Mouse (Mus musculus): ENCODE measurements at regions not wholly inside any gene's neighbourhood (a gene's known extent, or its start where the extent isn't known, plus 50 kb on each side); places are given as distances from the start of the nearest gene placed in this dataset.

DNA sequence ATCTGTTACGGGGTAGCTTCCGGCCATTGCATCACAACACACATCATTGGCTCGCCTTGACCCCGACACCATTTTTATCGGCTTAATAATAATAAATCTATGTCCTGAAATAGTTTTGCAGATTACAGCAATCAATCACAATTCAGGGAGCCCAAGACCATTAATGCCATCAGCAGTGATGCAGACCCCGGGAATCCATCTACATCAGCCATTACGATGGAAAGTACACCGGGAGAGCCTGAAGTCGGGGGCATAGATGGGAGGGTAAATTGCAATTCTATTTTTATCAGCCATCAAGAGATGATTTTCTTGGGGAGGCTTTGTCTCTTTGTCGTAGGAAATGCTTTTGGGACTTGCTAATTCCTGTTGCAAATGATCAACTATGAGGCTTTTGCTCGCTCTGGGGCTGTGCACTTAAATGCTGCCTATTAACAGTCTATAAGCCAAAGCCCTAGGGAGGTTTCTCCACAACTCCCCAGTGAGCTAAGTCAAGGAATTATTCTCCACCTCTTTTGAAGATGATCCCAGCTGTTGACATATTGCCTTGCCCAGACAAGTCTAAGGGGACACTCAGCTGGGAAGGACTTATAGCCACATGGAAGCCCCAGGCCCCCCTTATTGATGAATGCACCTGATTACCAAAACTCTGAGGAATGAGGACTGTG is 173.4 kb downstream of the Pik3r1 start:
- no peaks in the 10 kb centered on the region for H3K79me2 ChIP-seq (replicated peaks; ENCODE audit: control insufficient read depth, extremely low read depth, insufficient read depth, poor library complexity, severe bottlenecking)
- no peak overlapping the region for H3K9ac ChIP-seq (ENCODE audit: insufficient read depth, low read depth)
- no peak for TF ChIP-seq MEF2A (IDR thresholded peaks at IDR 0.05; ENCODE audit: borderline replicate concordance, low read depth, low read length)
- TF ChIP-seq USF2 (conservative IDR thresholded peaks at IDR 0.05; ENCODE audit: low read depth, low read length), result no peak
- no peak for TF ChIP-seq JUN (IDR thresholded peaks at IDR 0.05; ENCODE audit: insufficient read depth, low read depth, low read length)
- TF ChIP-seq CHD2 (IDR thresholded peaks at IDR 0.05; ENCODE audit: low read length), result no peak
- no peak for TF ChIP-seq ZMIZ1 (IDR thresholded peaks at IDR 0.05; ENCODE audit: low read depth, low read length)
- TF ChIP-seq ETS1 (conservative IDR thresholded peaks at IDR 0.05; ENCODE audit: low read depth, low read length), result no peak
- TF ChIP-seq MYC (IDR thresholded peaks at IDR 0.05; ENCODE audit: low read depth, low read length), result no peak
- no peak for TF ChIP-seq ZNF384 (IDR thresholded peaks at IDR 0.05; ENCODE audit: low read depth, low read length)
- no peak for TF ChIP-seq CTCF (conservative IDR thresholded peaks at IDR 0.05 in 1 of 2, IDR thresholded peaks at IDR 0.05 in 1 of 2; ENCODE audit: low read depth in 2 of 2, low read length in 2 of 2)
- no peak for TF ChIP-seq SIN3A (IDR thresholded peaks at IDR 0.05; ENCODE audit: low read length)
- TF ChIP-seq NRF1 (IDR thresholded peaks at IDR 0.05; ENCODE audit: low read depth, low read length), result no peak
- TF ChIP-seq EP300 (IDR thresholded peaks at IDR 0.05; ENCODE audit: low read length), result no peak
- no peak for TF ChIP-seq ELF1 (IDR thresholded peaks at IDR 0.05; ENCODE audit: low read depth, low read length)
- no peak for TF ChIP-seq BHLHE40 (IDR thresholded peaks at IDR 0.05; ENCODE audit: low read depth, low read length)
- TF ChIP-seq MAFK (IDR thresholded peaks at IDR 0.05; ENCODE audit: insufficient replicate concordance, low read length), result no peak
- TF ChIP-seq KAT2A (IDR thresholded peaks at IDR 0.05; ENCODE audit: insufficient replicate concordance, low read length), result no peak
- no peak for TF ChIP-seq USF1 (IDR thresholded peaks at IDR 0.05; ENCODE audit: low read depth, low read length)
- no peak for TF ChIP-seq RAD21 (IDR thresholded peaks at IDR 0.05; ENCODE audit: low read depth, low read length)
- TF ChIP-seq RCOR1 (conservative IDR thresholded peaks at IDR 0.05; ENCODE audit: low read depth, low read length), result no peak
- TF ChIP-seq NELFE (IDR thresholded peaks at IDR 0.05; ENCODE audit: low read depth, low read length), result no peak
- H3K9me3 ChIP-seq (replicated peaks; ENCODE audit: low read length), result no peaks in the 10 kb centered on the region
- no peak overlapping the region for H3K4me2 ChIP-seq (ENCODE audit: insufficient read depth, low read depth, poor library complexity, severe bottlenecking)
- H3K4me3 ChIP-seq (replicated peaks in 1 of 3; ENCODE audit: low read depth in 2 of 3, low read length in 2 of 3, poor library complexity in 1 of 3), result no peak overlapping the region
- dilution Hi-C loops (cut with MboI; ENCODE audit: extremely low pct_ligation_motif_present, extremely low pct_unique_long_range_greater_than_20kb, low sequenced_read_pairs), result no loop called here
- H3K4me1 ChIP-seq (ENCODE audit: control insufficient read depth in 1 of 2, insufficient read depth in 2 of 2), result peaks cover 0 to 5% of the 10 kb centered on the region in 2 experiments; a peak in 1 of 4 replicates
- in situ Hi-C loops (cut with MboI; ENCODE audit: low pct_ligation_motif_present, low pct_unique_long_range_greater_than_20kb, low sequenced_read_pairs), result no loop called here
- DNase-seq (ENCODE audit: extremely low read depth), result no peak
- no peaks in the 10 kb centered on the region for H3K27me3 ChIP-seq (replicated peaks)
- H3K27ac ChIP-seq (ENCODE audit: insufficient read depth, low read depth), result no peak overlapping the region
- no peaks in the 10 kb centered on the region for H3K36me3 ChIP-seq (replicated peaks in 1 of 2; ENCODE audit: control insufficient read depth in 1 of 2, insufficient read depth in 1 of 2, low read length in 1 of 2)

DNA sequence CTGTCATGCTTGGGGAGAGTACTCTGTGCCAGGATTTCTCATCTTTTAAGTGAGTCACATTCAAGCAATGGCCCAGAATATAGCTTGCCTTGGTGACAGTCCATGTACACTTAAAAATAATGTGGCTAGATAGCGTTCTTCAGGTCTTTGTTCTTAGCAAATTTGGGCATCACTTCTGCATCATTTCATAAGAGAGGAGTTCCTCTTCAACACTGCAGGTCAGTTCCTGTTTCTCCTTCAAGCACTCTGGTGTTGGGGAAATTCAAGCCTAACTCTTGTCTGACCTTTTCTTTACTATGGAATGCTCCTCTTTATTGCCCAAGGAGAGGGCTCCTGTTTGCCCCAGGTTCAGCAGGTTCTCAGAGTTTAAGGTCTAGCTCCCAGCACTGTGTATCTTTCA is 175.7 kb downstream of the Pik3r1 start:
- Histone ChIP-seq H3K9ac (ENCODE audit: insufficient read depth, low read depth) (no peak overlapping the region), H3K4me1 (ENCODE audit: control insufficient read depth in 1 of 2, insufficient read depth in 2 of 2) (peaks cover 0 to 10% of the 10 kb centered on the region in 2 experiments; a peak in 1 of 4 replicates), H3K4me2 (ENCODE audit: insufficient read depth, low read depth, poor library complexity, severe bottlenecking) (no peak overlapping the region), H3K79me2 (replicated peaks; ENCODE audit: control insufficient read depth, extremely low read depth, insufficient read depth, poor library complexity, severe bottlenecking) (no peaks in the 10 kb centered on the region), H3K27me3 (replicated peaks) (no peaks in the 10 kb centered on the region), H3K36me3 (replicated peaks in 1 of 2; ENCODE audit: control insufficient read depth in 1 of 2, insufficient read depth in 1 of 2, low read length in 1 of 2) (no peaks in the 10 kb centered on the region), H3K4me3 (replicated peaks in 1 of 3; ENCODE audit: low read depth in 2 of 3, low read length in 2 of 3, poor library complexity in 1 of 3) (no peak overlapping the region), H3K27ac (ENCODE audit: insufficient read depth, low read depth) (no peak overlapping the region), H3K9me3 (replicated peaks; ENCODE audit: low read length) (no peaks in the 10 kb centered on the region)
- dilution Hi-C loops (cut with MboI; ENCODE audit: extremely low pct_ligation_motif_present, extremely low pct_unique_long_range_greater_than_20kb, low sequenced_read_pairs) (no loop called here), in situ Hi-C loops (cut with MboI; ENCODE audit: low pct_ligation_motif_present, low pct_unique_long_range_greater_than_20kb, low sequenced_read_pairs) (no loop called here)
- DNase-seq (ENCODE audit: extremely low read depth), result no peak
- TF ChIP-seq EP300 (IDR thresholded peaks at IDR 0.05; ENCODE audit: low read length) (no peak), CHD1 (IDR thresholded peaks at IDR 0.05; ENCODE audit: low read depth, low read length) (no peak), KAT2A (IDR thresholded peaks at IDR 0.05; ENCODE audit: insufficient replicate concordance, low read length) (no peak), UBTF (IDR thresholded peaks at IDR 0.05; ENCODE audit: low read depth, low read length) (no peak), JUND (conservative IDR thresholded peaks at IDR 0.05; ENCODE audit: low read depth, low read length) (no peak), USF1 (IDR thresholded peaks at IDR 0.05; ENCODE audit: low read depth, low read length) (no peak), NELFE (IDR thresholded peaks at IDR 0.05; ENCODE audit: low read depth, low read length) (no peak), SIN3A (IDR thresholded peaks at IDR 0.05; ENCODE audit: low read length) (no peak), TBP (conservative IDR thresholded peaks at IDR 0.05; ENCODE audit: low read depth, low read length) (no peak), RCOR1 (conservative IDR thresholded peaks at IDR 0.05; ENCODE audit: low read depth, low read length) (no peak), ZKSCAN1 (IDR thresholded peaks at IDR 0.05; ENCODE audit: borderline replicate concordance, low read depth, low read length) (no peak), USF2 (conservative IDR thresholded peaks at IDR 0.05; ENCODE audit: low read depth, low read length) (no peak), ETS1 (conservative IDR thresholded peaks at IDR 0.05; ENCODE audit: low read depth, low read length) (no peak), RAD21 (IDR thresholded peaks at IDR 0.05; ENCODE audit: low read depth, low read length) (no peak), MAZ (IDR thresholded peaks at IDR 0.05; ENCODE audit: low read depth, low read length) (no peak), NRF1 (IDR thresholded peaks at IDR 0.05; ENCODE audit: low read depth, low read length) (no peak), IRF4 (IDR thresholded peaks at IDR 0.05; ENCODE audit: low read depth, low read length) (no peak), CTCF (conservative IDR thresholded peaks at IDR 0.05 in 1 of 2, IDR thresholded peaks at IDR 0.05 in 1 of 2; ENCODE audit: low read depth in 2 of 2, low read length in 2 of 2) (no peak), JUN (IDR thresholded peaks at IDR 0.05; ENCODE audit: insufficient read depth, low read depth, low read length) (no peak)

All from CH12.LX (cell line).